Mouse (Mus musculus): ENCODE measurements around the gene Ccr6.

Gene Ccr6

DNA sequence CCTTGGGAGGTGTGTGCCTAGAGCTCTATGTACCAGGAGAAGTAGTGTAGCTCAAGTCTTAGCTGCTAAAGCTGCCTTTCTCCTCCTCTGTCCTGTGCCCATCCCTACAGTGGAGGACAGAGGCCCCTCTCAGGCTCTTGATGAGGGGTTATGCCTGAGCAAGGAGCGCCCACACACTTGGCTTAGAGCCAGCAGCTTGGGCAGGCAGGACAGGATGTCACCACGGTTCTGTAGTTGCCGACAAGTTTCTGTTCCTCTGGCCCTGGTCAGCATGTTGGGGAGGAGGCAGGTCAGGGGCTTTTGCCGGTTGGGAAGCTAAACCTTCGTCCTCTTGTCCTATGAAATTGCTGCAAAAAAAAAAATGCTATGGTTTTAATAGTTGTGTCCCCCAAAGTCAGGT is 3.8 kb upstream of the Ccr6 start:
- in situ Hi-C loops (cut with MboI; ENCODE audit: unreplicated experiment in 2 of 2) = no loop called here

DNA sequence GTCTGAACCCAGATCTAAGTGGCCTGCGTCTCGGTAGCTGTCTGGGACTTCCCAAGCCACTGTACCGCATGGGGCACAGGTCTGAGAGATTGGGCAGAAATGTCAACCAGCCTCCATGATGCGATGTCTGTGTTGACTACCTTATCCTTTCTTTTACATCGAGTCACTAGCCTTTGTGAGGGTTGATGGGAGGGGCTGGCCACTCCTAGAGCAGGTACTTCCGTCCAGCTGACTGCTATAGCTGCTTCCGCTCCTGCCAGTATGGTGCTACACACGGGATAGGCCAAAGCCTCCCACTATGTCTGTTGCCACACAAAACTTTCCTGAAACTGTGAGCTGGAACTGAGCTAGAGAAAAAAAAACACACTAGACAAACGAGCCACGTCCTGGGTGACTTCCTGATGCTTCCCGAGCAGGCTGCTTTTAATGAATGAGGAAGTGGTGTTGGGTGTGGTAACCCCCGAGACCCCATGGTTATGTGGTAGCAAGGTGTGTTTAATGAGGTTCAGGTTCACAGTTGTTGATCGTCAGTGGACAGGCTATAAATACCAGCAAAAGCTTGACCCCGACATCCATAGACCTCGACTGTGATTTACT is 2.1 kb upstream of the Ccr6 start:
- in situ Hi-C loops (cut with MboI; ENCODE audit: unreplicated experiment in 2 of 2) = no loop called here

DNA sequence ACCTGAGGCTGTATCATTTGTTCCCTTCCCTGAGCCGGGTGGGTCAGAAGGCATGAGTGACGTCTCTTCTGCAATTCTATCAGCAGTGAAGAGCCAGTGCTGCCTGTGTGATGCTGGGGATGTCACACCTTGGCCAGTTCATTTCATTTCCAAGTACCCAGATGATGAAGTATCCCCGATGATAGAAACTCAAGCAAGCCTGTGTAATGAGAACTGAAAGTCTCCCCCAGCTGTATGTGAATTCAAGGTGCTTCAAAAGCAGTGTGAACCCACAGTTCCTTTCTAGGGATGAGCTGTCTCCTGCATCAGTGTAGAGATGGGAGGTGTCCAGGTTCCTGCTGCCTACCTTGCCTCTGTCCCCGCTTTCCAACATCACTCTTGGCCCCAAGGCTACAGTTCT is 1.3 kb upstream of the Ccr6 start:
- in situ Hi-C loops (cut with MboI; ENCODE audit: unreplicated experiment in 2 of 2) = no loop called here

DNA sequence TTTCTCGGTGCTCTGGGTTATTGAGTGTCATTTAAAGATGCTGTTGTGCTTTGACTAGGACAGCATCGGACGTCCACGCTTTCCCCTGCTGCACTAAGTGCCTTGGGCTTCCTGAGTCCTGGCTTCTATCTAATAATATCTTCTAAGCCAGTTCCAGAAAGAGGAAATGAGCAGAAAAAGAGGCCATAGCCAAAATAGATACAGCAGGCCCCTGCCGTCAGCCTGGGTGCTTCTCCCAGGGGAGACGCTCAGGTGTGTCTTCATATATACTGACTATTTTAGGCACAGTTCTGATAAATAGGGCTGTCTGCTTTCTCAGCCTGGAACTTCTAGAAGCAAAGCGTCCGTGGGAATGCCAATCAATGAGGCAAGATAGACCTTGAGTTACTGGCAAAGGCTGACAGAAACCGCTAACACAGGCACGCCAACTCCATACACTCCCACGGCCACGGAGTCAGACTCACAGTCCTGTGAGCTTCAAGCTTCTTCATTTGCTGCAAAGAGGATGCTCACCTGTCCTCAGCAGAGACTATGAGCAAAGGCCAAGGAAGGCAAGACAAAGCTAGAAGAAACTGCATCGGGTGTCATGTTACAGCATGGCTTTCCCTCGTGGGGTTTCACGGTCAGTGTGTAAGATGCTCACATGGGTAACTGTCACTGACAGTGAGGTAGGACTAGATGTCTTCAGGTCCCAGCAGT is 2.3 kb downstream of the Ccr6 start:
- in situ Hi-C loops (cut with MboI; ENCODE audit: unreplicated experiment in 2 of 2) = no loop called here

DNA sequence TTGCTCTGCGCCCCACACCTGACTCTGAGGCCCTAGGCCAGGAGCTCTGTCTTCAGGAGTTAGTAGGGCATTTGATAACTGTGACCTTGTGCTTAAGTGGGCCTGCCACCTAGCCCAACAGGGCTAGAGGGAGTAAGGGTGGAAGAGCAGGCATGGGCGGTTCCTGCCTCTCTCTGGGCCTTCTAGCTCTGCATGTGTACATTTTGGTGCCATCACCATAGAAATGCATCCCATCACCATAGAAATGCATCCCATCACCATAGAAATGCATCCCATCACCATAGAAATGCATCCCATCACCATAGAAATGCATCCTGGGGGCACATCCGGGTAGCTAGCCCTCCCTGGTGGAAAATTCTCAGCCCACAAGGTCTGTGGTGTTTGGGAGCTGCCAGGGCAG is 3.7 kb downstream of the Ccr6 start:
- in situ Hi-C loops (cut with MboI; ENCODE audit: unreplicated experiment in 2 of 2) = no loop called here

DNA sequence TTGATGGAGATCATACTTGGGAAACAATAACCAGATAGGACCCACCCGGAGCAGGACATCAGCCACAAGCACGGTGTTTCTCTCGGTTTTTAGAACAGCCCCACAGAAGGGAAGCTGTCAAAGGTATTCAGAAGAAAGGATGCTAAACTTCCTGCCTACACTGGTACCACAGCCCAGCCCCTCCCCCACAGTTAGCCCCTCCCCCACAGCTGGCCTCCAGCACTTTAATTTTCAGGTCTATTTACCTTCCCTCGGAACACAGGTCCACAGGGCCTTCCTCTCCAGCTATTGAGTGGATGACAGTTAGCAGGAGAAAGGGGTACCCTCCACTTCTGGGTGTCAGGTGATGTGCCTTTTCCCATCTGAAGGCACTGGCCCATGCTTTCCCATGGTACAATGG is 4.7 kb downstream of the Ccr6 start:
- in situ Hi-C loops (cut with MboI; ENCODE audit: unreplicated experiment in 2 of 2) = no loop called here

DNA sequence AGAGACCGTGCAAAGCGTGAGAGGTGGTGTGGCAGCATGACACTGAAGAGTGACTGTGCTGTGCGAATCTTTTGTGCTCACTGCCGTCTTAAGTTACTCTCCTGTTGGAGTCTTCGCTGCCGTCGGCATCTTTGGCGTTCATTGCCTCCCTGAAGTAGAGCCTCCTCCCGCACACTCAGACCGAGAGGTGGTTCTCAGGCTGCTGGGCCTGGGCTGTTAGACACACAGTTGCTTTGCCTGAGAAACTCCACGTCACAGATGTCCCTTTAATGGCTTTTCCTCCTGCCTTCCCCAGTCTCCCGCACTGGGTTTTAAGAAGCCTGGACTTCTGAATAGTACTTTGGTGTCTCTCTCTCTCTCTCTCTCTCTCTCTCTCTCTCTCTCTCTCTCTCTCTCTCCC is 5.8 kb downstream of the Ccr6 start:
- in situ Hi-C loops (cut with MboI; ENCODE audit: unreplicated experiment in 2 of 2) = no loop called here

DNA sequence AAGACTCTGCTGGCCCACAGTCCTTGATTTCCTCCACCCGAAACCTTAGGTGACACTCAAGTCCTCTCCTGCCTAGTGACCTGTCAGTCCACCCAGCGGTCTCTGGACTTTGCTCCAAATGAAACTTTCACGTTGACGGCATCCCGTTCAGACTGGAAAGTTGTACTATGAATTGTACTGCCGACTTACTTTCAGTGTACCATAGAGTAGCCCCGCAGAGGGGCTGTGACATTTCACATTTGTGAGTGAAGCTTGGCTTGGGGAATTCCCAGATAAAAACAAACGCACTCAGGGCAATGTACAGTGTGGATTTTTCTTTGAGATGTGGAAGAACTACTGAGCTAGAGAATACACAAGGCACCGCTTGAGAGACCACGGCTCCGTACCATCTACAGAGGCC is 6.3 kb downstream of the Ccr6 start:
- in situ Hi-C loops (cut with MboI; ENCODE audit: unreplicated experiment in 2 of 2) = no loop called here

DNA sequence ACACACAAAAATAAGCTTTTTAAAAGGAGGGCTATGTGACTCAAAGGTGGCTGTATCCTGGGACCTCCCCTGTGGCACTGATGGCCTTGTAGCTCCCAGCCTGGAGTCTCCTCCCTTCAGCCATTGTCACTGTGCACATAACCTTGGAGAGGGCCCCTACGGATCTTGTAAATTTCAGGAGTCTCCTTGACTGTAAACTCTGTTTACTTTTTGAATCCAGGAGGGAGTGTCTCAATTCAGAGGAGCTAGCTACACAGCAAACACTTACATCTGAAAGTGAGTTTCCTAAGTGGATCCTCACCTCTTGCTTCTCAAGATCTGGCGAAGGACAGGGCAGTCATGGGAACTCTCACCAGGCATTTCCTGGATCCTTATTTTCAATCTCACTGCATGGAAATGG is 8.3 kb downstream of the Ccr6 start:
- in situ Hi-C loops (cut with MboI; ENCODE audit: unreplicated experiment in 2 of 2) = no loop called here

DNA sequence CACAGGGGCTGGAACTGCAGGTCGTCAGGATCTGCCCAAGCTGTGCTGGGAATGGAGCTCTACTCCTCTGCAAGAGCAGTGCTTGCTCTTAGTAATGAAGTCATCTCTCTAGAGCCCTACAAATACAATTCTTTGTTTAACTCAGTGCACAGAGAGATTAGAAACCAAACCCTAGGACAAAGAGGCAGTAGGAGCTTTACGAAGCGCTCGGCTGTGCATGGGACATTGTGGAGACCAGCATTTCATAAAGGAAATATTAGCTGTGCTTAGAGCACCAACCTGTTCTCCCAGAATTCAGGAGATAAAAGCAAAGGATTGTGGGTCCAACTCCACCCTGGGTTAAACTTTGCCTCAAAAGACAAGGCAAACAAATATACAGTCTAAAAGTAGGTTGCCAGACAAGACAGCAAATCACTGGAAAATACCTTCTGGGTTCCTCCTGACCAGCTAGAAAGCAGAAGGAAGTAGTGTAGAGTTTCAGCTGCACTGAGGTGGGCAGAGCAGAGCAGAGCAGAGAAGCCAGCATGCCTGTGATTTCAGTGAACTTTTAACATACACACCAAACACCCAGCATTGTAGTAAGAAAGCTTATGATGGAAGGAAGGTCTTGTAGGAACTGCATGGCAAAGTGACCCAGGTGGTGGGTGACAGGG is 10.4 kb downstream of the Ccr6 start:
- in situ Hi-C loops (cut with MboI; ENCODE audit: unreplicated experiment in 2 of 2) = no loop called here

DNA sequence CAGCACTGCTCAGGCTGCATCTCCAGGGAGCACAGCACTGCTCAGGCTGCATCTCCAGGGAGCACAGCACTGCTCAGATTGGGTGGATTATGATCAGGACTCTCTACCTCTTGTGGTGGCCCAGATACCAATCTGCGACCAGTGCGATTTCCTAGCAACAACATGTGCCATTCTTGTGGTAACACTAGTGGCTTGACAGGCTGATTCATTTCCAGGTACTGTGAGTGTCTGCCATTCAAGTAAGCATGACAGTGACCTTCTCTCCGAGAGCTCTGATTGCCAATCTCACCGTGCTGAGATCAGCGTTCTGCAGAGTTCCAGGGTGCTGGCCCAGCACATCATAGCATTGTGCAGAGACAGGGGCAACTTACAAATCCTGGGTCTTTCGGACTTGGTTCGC is 15.9 kb downstream of the Ccr6 start:
- in situ Hi-C loops (cut with MboI; ENCODE audit: unreplicated experiment in 2 of 2) = loop anchor here (5.0 to 25.0 kb wide), 3 partner anchors 49 to 189 kb away; no protein-coding TSS in a partner anchor

DNA sequence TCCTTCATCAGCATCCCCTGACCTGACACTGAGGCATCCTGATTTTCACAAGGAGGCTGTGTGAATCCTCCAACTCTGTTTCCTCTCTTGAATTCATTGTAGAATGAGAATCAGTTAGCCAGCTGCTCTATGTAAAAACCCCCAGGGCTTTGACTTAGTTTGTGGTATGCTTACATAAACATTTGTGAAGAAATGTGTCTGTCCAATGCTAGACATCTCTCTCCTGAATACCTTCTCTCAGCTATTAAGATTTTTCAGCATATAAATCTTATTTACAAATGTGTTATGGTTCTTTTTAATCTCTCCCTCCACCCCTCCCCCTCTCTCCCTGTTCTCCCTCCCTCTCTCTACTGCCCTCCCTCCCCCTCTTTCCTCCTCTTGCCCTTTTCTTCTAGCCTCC is 18.4 kb downstream of the Ccr6 start:
- in situ Hi-C loops (cut with MboI; ENCODE audit: unreplicated experiment in 2 of 2) = loop anchor here (5.0 to 25.0 kb wide), 3 partner anchors 52 to 192 kb away; no protein-coding TSS in a partner anchor

DNA sequence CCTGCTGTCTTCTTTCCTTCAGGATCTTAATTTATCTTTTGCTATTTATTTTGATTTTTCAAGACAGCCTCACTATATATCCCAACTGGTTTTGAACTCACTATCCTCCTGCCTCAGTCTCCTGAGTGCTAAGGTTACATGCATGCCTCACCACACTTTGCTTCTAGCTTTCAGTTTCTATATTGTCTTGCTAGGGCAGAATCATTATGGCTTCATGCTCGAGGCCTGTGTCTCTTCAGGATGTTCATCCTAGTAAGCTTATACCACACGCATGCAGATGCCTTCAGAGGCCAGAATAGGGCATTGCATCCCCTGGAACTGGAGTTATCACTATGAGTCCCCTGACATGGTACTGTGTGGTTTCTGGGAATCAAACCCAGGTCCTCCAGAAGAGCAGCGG is 19.1 kb downstream of the Ccr6 start:
- in situ Hi-C loops (cut with MboI; ENCODE audit: unreplicated experiment in 2 of 2) = loop anchor here (5.0 to 25.0 kb wide), 4 partner anchors 53 to 193 kb away; no protein-coding TSS in a partner anchor

DNA sequence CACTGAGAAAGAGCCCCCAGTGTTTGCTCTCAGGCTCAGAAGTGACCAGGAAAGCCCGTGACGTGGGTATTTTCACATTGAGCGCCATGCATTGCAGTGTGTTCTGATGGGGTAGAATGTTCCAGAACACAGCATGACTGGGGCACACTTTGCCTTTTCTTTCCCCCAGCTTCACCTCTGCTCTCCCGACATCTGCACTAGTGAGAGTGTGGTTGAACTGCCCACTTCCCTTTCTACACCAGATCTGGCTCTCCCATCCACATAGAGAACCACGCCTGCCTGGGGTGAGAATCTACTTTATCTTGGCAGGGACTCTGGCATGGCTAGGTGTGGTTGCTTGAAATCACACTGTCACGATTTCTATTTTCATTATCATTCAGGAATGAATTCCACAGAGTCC is 19.7 kb downstream of the Ccr6 start:
- in situ Hi-C loops (cut with MboI; ENCODE audit: unreplicated experiment in 2 of 2) = loop anchor here (5.0 to 25.0 kb wide), 3 partner anchors 61 to 193 kb away; no protein-coding TSS in a partner anchor

DNA sequence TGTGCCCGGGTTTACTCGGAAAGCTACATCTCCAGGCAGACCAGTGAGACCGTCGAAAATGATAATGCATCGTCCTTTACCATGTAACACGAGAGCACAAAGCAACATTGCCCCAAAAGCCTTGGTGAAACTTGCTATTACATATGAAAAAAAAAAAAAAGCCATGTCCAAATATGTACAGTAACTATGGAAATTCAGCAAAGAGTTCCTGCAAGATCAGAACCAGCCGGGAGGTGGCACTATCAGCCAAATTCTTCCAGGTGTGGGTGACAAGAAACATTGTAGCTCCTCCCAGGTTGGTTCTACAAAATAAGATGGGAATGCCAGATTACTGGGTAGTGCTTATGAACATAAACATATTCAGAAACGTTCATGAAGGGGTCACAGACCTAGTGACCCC is 21.1 kb downstream of the Ccr6 start:
- in situ Hi-C loops (cut with MboI; ENCODE audit: unreplicated experiment in 2 of 2) = loop anchor here (5.0 to 25.0 kb wide), 3 partner anchors 62 to 195 kb away; no protein-coding TSS in a partner anchor

DNA sequence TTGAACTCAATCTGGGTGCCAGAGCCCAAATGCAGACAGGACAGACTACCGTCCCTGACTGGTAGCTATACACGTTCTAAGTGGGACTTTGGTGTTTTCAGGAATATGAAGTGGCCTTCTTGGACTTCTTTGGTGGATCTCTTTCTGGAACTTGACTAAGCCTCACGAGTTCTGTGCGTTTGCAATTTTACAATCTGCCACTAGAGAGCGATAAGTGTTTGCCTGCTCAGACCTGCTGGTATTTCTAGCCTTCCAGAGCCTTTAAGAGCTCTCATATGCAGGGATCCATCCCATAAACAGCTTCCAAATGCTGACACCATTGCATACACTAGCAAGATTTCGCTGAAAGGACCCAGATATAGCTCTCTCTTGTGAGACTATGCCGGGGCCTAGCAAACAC is 28.8 kb downstream of the Ccr6 start:
- in situ Hi-C loops (cut with MboI; ENCODE audit: unreplicated experiment in 2 of 2) = loop anchor here (5.0 to 25.0 kb wide), 4 partner anchors 108 to 400 kb away; no protein-coding TSS in a partner anchor

DNA sequence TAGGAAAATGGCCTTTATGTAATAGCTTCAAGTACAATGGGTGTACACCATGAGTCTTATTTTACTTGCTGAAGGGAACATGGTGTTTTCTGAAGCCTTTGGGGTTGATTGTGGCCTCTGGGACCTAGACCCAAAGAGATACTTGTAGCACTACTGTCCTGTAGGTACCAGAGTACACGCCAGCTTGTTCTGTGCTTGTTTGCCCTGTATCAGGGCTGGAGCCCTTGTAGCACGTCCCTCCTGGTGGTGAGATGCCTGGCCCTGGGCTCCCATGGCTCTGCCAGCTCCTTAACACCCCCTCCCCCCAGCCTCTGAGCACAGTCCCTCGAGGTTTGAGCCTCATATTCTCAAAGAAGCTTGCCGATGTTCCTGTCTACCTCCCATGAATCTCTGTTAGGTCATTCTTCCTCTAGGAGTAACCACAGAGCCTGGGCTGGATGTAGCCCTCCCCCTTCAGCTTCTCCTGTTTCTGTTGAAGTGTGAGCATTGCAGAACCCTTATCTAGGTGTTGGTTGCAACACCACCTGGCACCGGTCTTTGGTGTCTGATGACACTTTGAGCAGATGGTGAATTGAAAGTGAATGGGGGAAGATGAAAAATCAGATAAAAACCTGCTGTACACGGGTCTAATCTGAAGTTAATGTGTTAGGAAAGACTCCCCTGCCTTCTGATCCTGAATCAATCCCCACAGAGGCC is 36.4 kb downstream of the Ccr6 start:
- in situ Hi-C loops (cut with MboI; ENCODE audit: unreplicated experiment in 2 of 2) = loop anchor here in 1 of 2 experiments (25.0 kb wide), 1 partner anchor 210 kb away; no protein-coding TSS in a partner anchor

DNA sequence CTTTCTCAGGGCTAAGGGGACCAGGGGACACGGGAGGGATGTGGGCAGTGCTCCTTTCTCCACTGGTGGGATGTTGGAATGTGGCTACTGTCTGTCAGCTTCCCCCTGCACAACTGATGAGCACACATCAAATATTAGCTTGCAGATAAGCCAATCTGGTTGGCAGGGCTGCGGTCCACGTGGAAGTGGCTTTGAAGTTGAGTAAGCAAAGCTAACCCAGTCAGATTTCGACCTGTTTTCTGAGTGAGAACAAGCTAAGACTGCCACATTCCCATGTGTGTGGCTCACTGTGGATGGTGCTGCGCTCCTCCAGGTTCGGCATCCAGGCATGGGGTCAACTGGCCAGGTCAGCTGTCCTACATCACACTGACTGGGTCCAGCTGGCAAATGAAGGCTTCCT is 37.1 kb downstream of the Ccr6 start:
- in situ Hi-C loops (cut with MboI; ENCODE audit: unreplicated experiment in 2 of 2) = loop anchor here in 1 of 2 experiments (25.0 kb wide), 1 partner anchor 211 kb away; no protein-coding TSS in a partner anchor

DNA sequence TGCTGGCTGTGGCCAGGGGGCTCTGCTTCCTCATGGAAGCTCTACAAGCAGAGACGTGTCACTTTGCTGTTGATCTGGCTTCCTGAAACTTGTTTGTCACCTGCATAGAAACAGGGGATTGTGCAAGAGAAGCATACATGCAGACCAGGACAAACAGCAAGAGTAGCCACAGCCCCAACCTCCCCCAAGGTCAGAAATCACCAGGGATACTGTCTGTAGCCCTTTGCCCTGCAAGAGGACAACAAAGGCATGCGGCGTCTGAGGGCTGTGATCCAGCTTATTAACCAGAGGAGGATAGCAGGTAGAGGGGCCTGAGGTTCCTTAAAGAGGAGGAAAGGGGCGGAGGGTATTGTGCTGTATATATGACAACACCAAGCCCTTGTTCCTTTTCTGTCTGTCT is 40.2 kb downstream of the Ccr6 start:
- in situ Hi-C loops (cut with MboI; ENCODE audit: unreplicated experiment in 2 of 2) = loop anchor here in 1 of 2 experiments (5.0 kb wide), 1 partner anchor 36 kb away; the partner anchor contains the start of gene Sft2d1

DNA sequence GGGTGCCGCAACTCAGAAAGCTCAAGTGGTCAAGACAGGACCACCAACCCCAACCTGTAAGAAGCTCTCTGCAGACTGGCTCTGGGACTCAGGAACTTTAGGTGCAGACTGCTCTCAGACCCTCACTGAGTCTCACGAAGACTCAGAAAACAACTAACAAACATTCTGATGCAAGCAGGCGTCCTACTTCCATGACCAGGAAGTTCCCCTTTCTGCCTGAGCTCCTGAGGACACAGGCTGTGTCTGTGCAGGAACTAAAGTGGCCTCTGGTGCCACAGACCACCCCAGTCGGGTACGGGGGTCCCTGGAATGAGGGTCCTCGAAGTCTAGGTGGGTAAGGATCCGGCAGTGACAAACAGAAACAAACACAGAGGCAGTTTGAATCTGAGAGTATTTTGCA is 40.8 kb downstream of the Ccr6 start:
- in situ Hi-C loops (cut with MboI; ENCODE audit: unreplicated experiment in 2 of 2) = loop anchor here in 1 of 2 experiments (5.0 kb wide), 1 partner anchor 36 kb away; the partner anchor contains the start of gene Sft2d1

DNA sequence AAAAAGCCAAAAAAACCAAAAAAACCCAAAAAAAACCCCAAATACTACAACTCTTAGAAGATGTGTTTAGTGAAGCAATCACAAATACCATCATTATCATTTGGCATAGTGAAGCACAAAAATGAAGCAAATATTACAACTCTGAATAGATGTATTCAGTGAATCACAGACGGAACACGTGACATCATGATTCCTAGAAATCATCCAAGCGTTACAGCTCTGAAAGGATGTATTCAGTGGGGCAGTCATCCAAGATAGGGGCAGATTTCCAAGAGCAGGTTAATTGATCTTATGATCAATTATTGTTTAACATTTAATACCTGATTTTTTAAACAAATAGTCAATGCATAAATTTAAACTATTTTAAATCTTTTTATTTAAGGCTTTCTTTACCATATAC is 41.4 kb downstream of the Ccr6 start:
- in situ Hi-C loops (cut with MboI; ENCODE audit: unreplicated experiment in 2 of 2) = loop anchor here in 1 of 2 experiments (5.0 kb wide), 1 partner anchor 35 kb away; the partner anchor contains the start of gene Sft2d1
